Mouse (Mus musculus) testis, postnatal 10 days (tissue): ENCODE measurements around the gene Rbfox3.

Source experiments
- DNase-seq: peaks from one replicate; pipeline ENCODE4 v3.0.0; 2021; ENCODE audit warnings: low spot score

Gene Rbfox3

GRCm38 (mm10) chr11:118759228-118759627, 152.2 kb downstream of the Rbfox3 start:
- no peak for DNase-seq

- no peak for DNase-seq
Measured at GRCm38 (mm10) chr11:118758277-118758990, 153.0 kb downstream of the Rbfox3 start.

- DNase-seq: no peak
Measured at GRCm38 (mm10) chr11:118757488-118757887, 153.9 kb downstream of the Rbfox3 start.

- DNase-seq: no peak
Measured at GRCm38 (mm10) chr11:118755003-118755402, 156.4 kb downstream of the Rbfox3 start.

GRCm38 (mm10) chr11:118754535-118754934, 156.9 kb downstream of the Rbfox3 start:
- no peak for DNase-seq

- no peak for DNase-seq
Measured at GRCm38 (mm10) chr11:118751879-118752616, 159.3 kb downstream of the Rbfox3 start.

- DNase-seq: no peak
Measured at GRCm38 (mm10) chr11:118750745-118751330, 160.6 kb downstream of the Rbfox3 start.

- no peak for DNase-seq
Measured at GRCm38 (mm10) chr11:118749541-118749940, 161.9 kb downstream of the Rbfox3 start.

GRCm38 (mm10) chr11:118748622-118749021, 162.8 kb downstream of the Rbfox3 start:
- DNase-seq: no peak

- no peak for DNase-seq
Measured at GRCm38 (mm10) chr11:118745279-118745678, 166.1 kb downstream of the Rbfox3 start.

- peak; percentile 72 for DNase-seq
Measured at GRCm38 (mm10) chr11:118744782-118745181, 166.6 kb downstream of the Rbfox3 start.

GRCm38 (mm10) chr11:118742762-118743161, 168.6 kb downstream of the Rbfox3 start:
- no peak for DNase-seq

- no peak for DNase-seq
Measured at GRCm38 (mm10) chr11:118741262-118741661, 170.1 kb downstream of the Rbfox3 start.

- DNase-seq: peak; percentile 83
Measured at GRCm38 (mm10) chr11:118740001-118740400, 171.4 kb downstream of the Rbfox3 start.

- peak; percentile 88 for DNase-seq
Measured at GRCm38 (mm10) chr11:118738855-118739832, 172.3 kb downstream of the Rbfox3 start.

GRCm38 (mm10) chr11:118738323-118738722, 173.1 kb downstream of the Rbfox3 start:
- DNase-seq: no peak

GRCm38 (mm10) chr11:118737821-118738220, 173.6 kb downstream of the Rbfox3 start:
- DNase-seq: no peak

- DNase-seq: no peak
Measured at GRCm38 (mm10) chr11:118736993-118737392, 174.4 kb downstream of the Rbfox3 start.

- no peak for DNase-seq
Measured at GRCm38 (mm10) chr11:118731655-118732054, 179.7 kb downstream of the Rbfox3 start.

GRCm38 (mm10) chr11:118729373-118729772, 182.0 kb downstream of the Rbfox3 start:
- DNase-seq: peak; percentile 57

- no peak for DNase-seq
Measured at GRCm38 (mm10) chr11:118728797-118729196, 182.6 kb downstream of the Rbfox3 start.

GRCm38 (mm10) chr11:118728083-118728551, 183.3 kb downstream of the Rbfox3 start:
- DNase-seq: no peak
